Mouse (Mus musculus) G1E (cell line): ENCODE results near the gene Slc38a3. TPM values are rescaled to one million over a fixed set of nuclear protein-coding genes. Genes with fewer than 3 reads are reported as not detected.

ENCODE experiments used
- ATAC-seq: 2 replicates; pipeline ENCODE4 v1.8.0; 2016; ENCODE audit warnings: mild to moderate bottlenecking; ENCODE audit not compliant: insufficient number of reproducible peaks, poor library complexity, low FRiP score, severe bottlenecking; ENCODE audit errors: extremely low read depth
- DNase-seq: peaks from one replicate; pipeline ENCODE4 v3.0.0; 2012; ENCODE audit warnings: low spot score
- H3K27me3 ChIP-seq: 2 replicates; pipeline ENCODE4 v1.6.1; 2012; ENCODE audit warnings: mild to moderate bottlenecking, low read length, inconsistent platforms; ENCODE audit not compliant: insufficient read depth
- H3K36me3 ChIP-seq: replicated peaks from 2 replicates; pipeline ENCODE3; 2012; ENCODE audit warnings: mild to moderate bottlenecking, inconsistent platforms
- H3K4me1 ChIP-seq: 2 replicates; pipeline ENCODE4 v1.6.1; 2012; ENCODE audit warnings: low read depth, low read length, inconsistent platforms, mixed read lengths; ENCODE audit not compliant: insufficient read depth
- H3K4me3 ChIP-seq: 2 replicates; pipeline ENCODE4 v1.5.1; 2012; ENCODE audit warnings: low read depth, mild to moderate bottlenecking, inconsistent platforms, low read length, moderate library complexity, mixed read lengths
- H3K9me3 ChIP-seq: replicated peaks from 2 replicates; pipeline ENCODE4 v1.6.1; 2012; ENCODE audit warnings: inconsistent platforms
- CTCF ChIP-seq: IDR thresholded peaks from 2 replicates; pipeline ENCODE4 v1.5.1; 2012; ENCODE audit warnings: low read depth, low read length, inconsistent platforms, mixed read lengths
- GATA1 ChIP-seq: IDR thresholded peaks from 2 replicates; pipeline ENCODE4 v1.6.1; 2012; ENCODE audit warnings: borderline replicate concordance, low read length, inconsistent platforms, mixed read lengths
- GATA2 ChIP-seq: IDR thresholded peaks from 2 replicates; pipeline ENCODE4 v1.6.1; 2012; ENCODE audit warnings: low read depth, low read length, inconsistent platforms, borderline replicate concordance
- POLR2AphosphoS5 ChIP-seq: IDR thresholded peaks from 2 replicates; pipeline ENCODE4 v1.6.1; 2012; ENCODE audit warnings: low read depth, low read length, inconsistent platforms; ENCODE audit not compliant: insufficient replicate concordance
- TAL1 ChIP-seq: conservative IDR thresholded peaks from 2 replicates; pipeline ENCODE4 v1.6.1; 2012; ENCODE audit warnings: low read depth, low read length, inconsistent platforms, mixed read lengths
- polyA plus RNA-seq: library from polyadenylated mRNA; stranded (reverse); fragments of >175 nt; gene quantifications from 2 replicates; pipeline ENCODE4 v1.2.3, GENCODE M21; 2012
- total RNA-seq, 2 experiments: library from RNA; stranded (forward) in 1 of 2; stranded (reverse) in 1 of 2; fragments of 200-1000 nt in 1 of 2; fragments of >200 nt in 1 of 2; fragmentation: Nextera tagmentation in 1 of 2; gene quantifications; 2 replicates each; pipeline ENCODE4 v1.2.3; 2014 to 2017

Gene Slc38a3
- total and polyA plus RNA-seq, 3 experiments: 0.11 TPM; not detected in 2

GRCm38 (mm10) chr9:107634406-107635278, 34.7 kb downstream of the Slc38a3 start:
- H3K36me3 ChIP-seq: peaks cover 38% of the 10 kb centered on the region
- no peaks in the 10 kb centered on the region for H3K9me3 ChIP-seq
- peak overlapping the region; percentile 85 for H3K4me3 ChIP-seq
- peaks cover 67% of the 10 kb centered on the region for H3K4me1 ChIP-seq
- TF ChIP-seq TAL1 (no peak), GATA2 (no peak), CTCF (no peak), GATA1 (no peak), POLR2AphosphoS5 (no peak)
- DNase-seq (peak; percentile 26), ATAC-seq (no peak)
- H3K27me3 ChIP-seq: no peaks in the 10 kb centered on the region

- Histone ChIP-seq H3K4me1 (peaks cover 73% of the 10 kb centered on the region), H3K9me3 (no peaks in the 10 kb centered on the region), H3K36me3 (peaks cover 46% of the 10 kb centered on the region), H3K4me3 (peak overlapping the region; percentile 85), H3K27me3 (no peaks in the 10 kb centered on the region)
- TF ChIP-seq GATA1 (no peak), POLR2AphosphoS5 (0 out of 2 replicates have a peak, but pooled peaks have one; percentile 34), GATA2 (no peak), CTCF (no peak), TAL1 (no peak)
- DNase-seq (no peak), ATAC-seq (no peak)
Measured at GRCm38 (mm10) chr9:107633661-107634405, 35.5 kb downstream of the Slc38a3 start.

DNA sequence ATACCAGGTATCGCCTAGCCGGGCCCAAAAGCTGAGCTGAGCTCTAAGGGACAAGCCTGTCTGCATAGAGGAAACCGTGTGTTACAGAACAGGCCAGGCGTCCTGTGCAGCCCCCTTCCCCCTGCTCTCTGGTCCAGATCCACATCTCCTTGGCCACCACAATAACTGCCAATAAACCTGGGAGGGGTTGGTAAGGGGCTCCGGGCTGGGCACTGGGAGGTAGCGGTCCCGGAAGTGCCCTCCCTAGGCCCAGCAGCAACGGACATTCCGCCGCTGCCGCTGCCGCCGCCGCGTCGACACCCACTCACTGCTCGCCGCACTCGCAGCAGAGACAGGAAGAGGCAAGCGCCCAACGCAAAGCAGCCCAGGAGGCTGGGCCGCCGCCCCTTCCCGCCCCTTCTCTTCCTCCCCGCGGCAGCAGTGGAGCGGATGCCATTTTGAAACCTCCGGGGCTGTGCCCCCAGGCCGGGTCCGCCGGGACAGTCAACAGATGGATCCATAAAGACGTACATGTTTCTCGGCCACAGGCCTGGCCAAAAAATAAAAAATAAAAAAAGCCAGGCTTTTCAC, 36.2 kb downstream of the Slc38a3 start:
- no peak for TF ChIP-seq POLR2AphosphoS5
- no peak for TF ChIP-seq TAL1
- no peak for TF ChIP-seq CTCF
- TF ChIP-seq GATA1: no peak
- H3K27me3 ChIP-seq: no peaks in the 10 kb centered on the region
- H3K4me3 ChIP-seq: peak overlapping the region; percentile 85
- H3K36me3 ChIP-seq: peaks cover 52% of the 10 kb centered on the region
- ATAC-seq (peak; percentile 29; the same call in 1 of the 2 replicates), DNase-seq (peak; percentile 78)
- peaks cover 80% of the 10 kb centered on the region for H3K4me1 ChIP-seq
- no peaks in the 10 kb centered on the region for H3K9me3 ChIP-seq

GRCm38 (mm10) chr9:107632478-107632877, 36.9 kb downstream of the Slc38a3 start:
- peak overlapping the region; percentile 85 for H3K4me3 ChIP-seq
- H3K36me3 ChIP-seq: peaks cover 59% of the 10 kb centered on the region
- no peaks in the 10 kb centered on the region for H3K27me3 ChIP-seq
- peaks cover 87% of the 10 kb centered on the region for H3K4me1 ChIP-seq
- ATAC-seq: no peak
- TF ChIP-seq TAL1 (no peak), CTCF (no peak), GATA2 (no peak), POLR2AphosphoS5 (no peak), GATA1 (no peak)
- H3K9me3 ChIP-seq: no peaks in the 10 kb centered on the region
- DNase-seq: no peak

DNA sequence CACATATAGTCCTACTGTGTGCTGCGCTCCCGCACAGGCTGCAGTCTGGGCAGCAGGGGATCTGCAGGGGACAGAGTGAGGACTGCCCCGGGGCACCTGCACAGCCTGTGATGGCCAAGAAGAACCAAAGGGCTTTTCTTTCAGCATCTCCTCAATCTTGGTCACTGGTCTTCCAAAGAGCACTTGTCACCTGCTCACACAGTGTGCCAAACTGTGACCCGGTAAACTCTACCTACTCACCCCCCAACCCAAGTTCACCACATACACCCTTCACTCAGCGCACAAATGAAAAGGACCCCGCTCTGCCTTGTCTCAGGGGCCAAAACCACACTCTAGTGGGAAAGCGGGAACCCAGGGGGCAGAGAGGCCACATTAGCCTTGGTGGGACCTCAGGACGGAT, 37.5 kb downstream of the Slc38a3 start:
- no peak for TF ChIP-seq GATA2
- no peak for TF ChIP-seq GATA1
- no peak for TF ChIP-seq POLR2AphosphoS5
- TF ChIP-seq CTCF: no peak
- no peak for TF ChIP-seq TAL1
- no peak overlapping the region; the same call in 1 of the 2 replicates for H3K4me3 ChIP-seq

GRCm38 (mm10) chr9:107631311-107631826, 38.0 kb downstream of the Slc38a3 start:
- TF ChIP-seq GATA2 (no peak), GATA1 (no peak), CTCF (no peak), TAL1 (no peak), POLR2AphosphoS5 (no peak)
- H3K4me1 ChIP-seq: peaks cover 90% of the 10 kb centered on the region
- no peak for DNase-seq
- no peak overlapping the region for H3K4me3 ChIP-seq
- no peaks in the 10 kb centered on the region for H3K9me3 ChIP-seq
- H3K27me3 ChIP-seq: no peaks in the 10 kb centered on the region
- ATAC-seq: no peak
- peaks cover 70% of the 10 kb centered on the region for H3K36me3 ChIP-seq

More for the DNA sequence above, 37.5 kb downstream of the Slc38a3 start:
- peaks cover 88% of the 10 kb centered on the region for H3K4me1 ChIP-seq
- no peaks in the 10 kb centered on the region for H3K9me3 ChIP-seq
- H3K27me3 ChIP-seq: no peaks in the 10 kb centered on the region
- ATAC-seq (no peak), DNase-seq (no peak)
- peaks cover 65% of the 10 kb centered on the region for H3K36me3 ChIP-seq
